Mouse (Mus musculus) forebrain, embryonic 16.5 days (tissue): ENCODE results near the gene Gria1. TPM values are rescaled to one million over a fixed set of nuclear protein-coding genes. Genes with fewer than 3 reads are reported as not detected.

Source experiments
- ATAC-seq: fragments of 200-750 bp; cut with Nextera tagmentation; 2 replicates; pipeline ENCODE4 v1.8.0; 2017; ENCODE audit warnings: mild to moderate bottlenecking, moderate library complexity
- H3K27ac ChIP-seq: fragments of 300-500 bp; sonication (generic); 2 replicates; pipeline ENCODE4 v1.5.1; 2014; ENCODE audit warnings: low read length, control low read depth
- H3K27me3 ChIP-seq: fragments of 300-500 bp; sonication (generic); replicated peaks from 2 replicates; pipeline ENCODE4 v1.6.1; 2014; ENCODE audit warnings: low read length; ENCODE audit not compliant: control insufficient read depth, insufficient read depth
- H3K36me3 ChIP-seq: fragments of 300-500 bp; sonication (generic); 2 replicates; pipeline ENCODE4 v1.6.1; 2014; ENCODE audit not compliant: control insufficient read depth, insufficient read depth
- H3K4me1 ChIP-seq: fragments of 300-500 bp; sonication (generic); replicated peaks from 2 replicates; pipeline ENCODE4 v1.6.1; 2014; ENCODE audit warnings: low read length; ENCODE audit not compliant: control insufficient read depth, insufficient read depth
- H3K4me2 ChIP-seq: fragments of 300-500 bp; sonication (generic); 2 replicates; pipeline ENCODE4 v1.6.1; 2014; ENCODE audit warnings: mild to moderate bottlenecking, low read length, control low read depth
- H3K4me3 ChIP-seq: fragments of 300-500 bp; sonication (generic); replicated peaks from 2 replicates; pipeline ENCODE4 v1.5.1; 2014; ENCODE audit warnings: mild to moderate bottlenecking, low read length, control low read depth
- H3K9ac ChIP-seq: fragments of 300-500 bp; sonication (generic); replicated peaks from 2 replicates; pipeline ENCODE4 v1.6.1; 2014; ENCODE audit warnings: low read depth, low read length, control low read depth
- H3K9me3 ChIP-seq: fragments of 300-500 bp; sonication (generic); 2 replicates; pipeline ENCODE4 v1.6.1; 2016; ENCODE audit warnings: low read length; ENCODE audit not compliant: control insufficient read depth
- WGBS: fragments of 180-500 bp; shearing (Covaris S2); extraction: QIAGEN DNeasy Blood & Tissue Kit; methylation state at CpG from one replicate; pipeline ENCODE4 v1.1.7; 2014; 5-methylcytosine and 5-hydroxymethylcytosine counted together
- polyA plus RNA-seq: library from polyadenylated mRNA; unstranded; fragments of >200 nt; fragmentation: Nextera tagmentation; extraction: Ambion mirVana; gene quantifications from 2 replicates; pipeline ENCODE4 v1.2.1, GENCODE M21; 2015

Gene Gria1
- polyA plus RNA-seq, 1 experiment from 2014 or later: 75.1 TPM

- Histone ChIP-seq H3K27ac (peak overlapping the region; percentile 29), H3K4me2 (0 out of 2 replicates have a peak overlapping the region, but pooled peaks have one; percentile 2), H3K9me3 (no peaks in the 10 kb centered on the region), H3K36me3 (no peaks in the 10 kb centered on the region), H3K9ac (no peak overlapping the region), H3K4me1 (peaks cover 10% of the 10 kb centered on the region), H3K4me3 (no peak overlapping the region), H3K27me3 (no peaks in the 10 kb centered on the region)
- WGBS: 72% methylated on average over 6 of the region's 6 CpGs
- ATAC-seq: no peak
Measured at GRCm38 (mm10) chr11:57010611-57011010, 576 bp upstream of the Gria1 start.

- Histone ChIP-seq H3K4me1 (peaks cover 10% of the 10 kb centered on the region; the same call in 1 of the 2 replicates), H3K27me3 (no peaks in the 10 kb centered on the region), H3K4me3 (peak overlapping the region; percentile 50), H3K27ac (peak overlapping the region; percentile 81), H3K4me2 (peak overlapping the region; percentile 57), H3K36me3 (no peaks in the 10 kb centered on the region), H3K9me3 (no peaks in the 10 kb centered on the region), H3K9ac (peak overlapping the region; percentile 57)
- 0% methylated on average over 11 of the region's 11 CpGs for WGBS
- ATAC-seq: peak; percentile 93
Measured at GRCm38 (mm10) chr11:57011691-57012039, 478 bp downstream of the Gria1 start.

GRCm38 (mm10) chr11:57012287-57012921 lies 1.2 kb downstream of the Gria1 start:
- WGBS: 24% methylated on average over 13 of the region's 13 CpGs
- H3K4me3 ChIP-seq: peak overlapping the region; percentile 50
- peak overlapping the region; percentile 81 for H3K27ac ChIP-seq
- peak overlapping the region; percentile 57 for H3K4me2 ChIP-seq
- H3K36me3 ChIP-seq: no peaks in the 10 kb centered on the region
- H3K9ac ChIP-seq: peak overlapping the region; percentile 57
- peak; percentile 27 for ATAC-seq
- no peaks in the 10 kb centered on the region for H3K27me3 ChIP-seq
- peaks cover 10% of the 10 kb centered on the region; the same call in 1 of the 2 replicates for H3K4me1 ChIP-seq
- no peaks in the 10 kb centered on the region for H3K9me3 ChIP-seq

GRCm38 (mm10) chr11:57013464-57014190 lies 2.4 kb downstream of the Gria1 start:
- no peaks in the 10 kb centered on the region for H3K27me3 ChIP-seq
- H3K4me1 ChIP-seq: peaks cover 10% of the 10 kb centered on the region; the same call in 1 of the 2 replicates
- H3K27ac ChIP-seq: no peak overlapping the region
- peak overlapping the region; percentile 50 for H3K4me3 ChIP-seq
- H3K36me3 ChIP-seq: no peaks in the 10 kb centered on the region
- peak overlapping the region; percentile 57 for H3K4me2 ChIP-seq
- no peak for ATAC-seq
- H3K9ac ChIP-seq: no peak overlapping the region
- 61% methylated on average over 9 of the region's 9 CpGs for WGBS
- no peaks in the 10 kb centered on the region for H3K9me3 ChIP-seq

- H3K4me2 ChIP-seq: peak overlapping the region; percentile 57
- H3K36me3 ChIP-seq: no peaks in the 10 kb centered on the region
- H3K9me3 ChIP-seq: no peaks in the 10 kb centered on the region
- WGBS: 63% methylated on average over 6 of the region's 6 CpGs
- no peak for ATAC-seq
- H3K4me1 ChIP-seq: peaks cover 10% of the 10 kb centered on the region; the same call in 1 of the 2 replicates
- peak overlapping the region; percentile 50 for H3K4me3 ChIP-seq
- H3K27me3 ChIP-seq: no peaks in the 10 kb centered on the region
- no peak overlapping the region for H3K27ac ChIP-seq
- H3K9ac ChIP-seq: no peak overlapping the region
Measured at GRCm38 (mm10) chr11:57014396-57014795, 3.2 kb downstream of the Gria1 start.

- Histone ChIP-seq H3K27me3 (no peaks in the 10 kb centered on the region), H3K9me3 (no peaks in the 10 kb centered on the region), H3K9ac (no peak overlapping the region), H3K4me2 (no peak overlapping the region), H3K4me3 (no peak overlapping the region), H3K27ac (no peak overlapping the region), H3K36me3 (no peaks in the 10 kb centered on the region), H3K4me1 (peaks cover 2% of the 10 kb centered on the region; the same call in 1 of the 2 replicates)
- WGBS: 71% methylated on average over 4 of the region's 4 CpGs
- ATAC-seq: no peak
Measured at GRCm38 (mm10) chr11:57018536-57018935, 7.3 kb downstream of the Gria1 start.

GRCm38 (mm10) chr11:57022400-57022799 lies 11.2 kb downstream of the Gria1 start:
- WGBS: 53% methylated on average over 4 of the region's 4 CpGs
- H3K4me3 ChIP-seq: no peak overlapping the region
- H3K9ac ChIP-seq: no peak overlapping the region
- H3K27ac ChIP-seq: no peak overlapping the region
- no peaks in the 10 kb centered on the region for H3K36me3 ChIP-seq
- no peaks in the 10 kb centered on the region for H3K9me3 ChIP-seq
- H3K4me1 ChIP-seq: no peaks in the 10 kb centered on the region; the same call in 1 of the 2 replicates
- no peak for ATAC-seq
- no peak overlapping the region for H3K4me2 ChIP-seq
- H3K27me3 ChIP-seq: no peaks in the 10 kb centered on the region

- WGBS: 55% methylated on average over 5 of the region's 5 CpGs
- no peaks in the 10 kb centered on the region for H3K27me3 ChIP-seq
- peak; percentile 77 for ATAC-seq
Measured at GRCm38 (mm10) chr11:57030448-57030847, 19.3 kb downstream of the Gria1 start.

GRCm38 (mm10) chr11:57038807-57039206 lies 27.6 kb downstream of the Gria1 start:
- Histone ChIP-seq H3K4me3 (no peak overlapping the region), H3K4me2 (no peak overlapping the region), H3K9me3 (no peaks in the 10 kb centered on the region), H3K27ac (no peak overlapping the region), H3K27me3 (no peaks in the 10 kb centered on the region), H3K4me1 (peaks cover 6% of the 10 kb centered on the region), H3K36me3 (no peaks in the 10 kb centered on the region), H3K9ac (no peak overlapping the region)
- 34% methylated on average over 7 of the region's 7 CpGs for WGBS
- 0 out of 2 replicates have a peak, but pooled peaks have one; percentile 38 for ATAC-seq

More at GRCm38 (mm10) chr11:57030448-57030847, 19.3 kb downstream of the Gria1 start:
- H3K36me3 ChIP-seq: no peaks in the 10 kb centered on the region
- no peak overlapping the region for H3K4me3 ChIP-seq
- no peaks in the 10 kb centered on the region for H3K9me3 ChIP-seq
- 0 out of 2 replicates have a peak, but pooled peaks cover 5% of the 10 kb centered on the region for H3K4me1 ChIP-seq
- H3K4me2 ChIP-seq: no peak overlapping the region
- no peak overlapping the region for H3K9ac ChIP-seq
- no peak overlapping the region for H3K27ac ChIP-seq
